Mouse (Mus musculus): ENCODE data around the gene Fbxl18.

- TF ChIP-seq CTCF (IDR thresholded peaks at IDR 0.05; ENCODE audit: control insufficient read depth, insufficient read depth, insufficient replicate concordance, low read depth, low read length) (no peak), POLR2A (IDR thresholded peaks at IDR 0.05; ENCODE audit: control insufficient read depth, low read depth, low read length) (no peak)
Observed at GRCm38 (mm10) chr5:142898316-142898715, 3.1 kb upstream of the Fbxl18 start.
